Mouse (Mus musculus): ENCODE data around the gene Pde4b. TPM values are rescaled to one million over a fixed set of nuclear protein-coding genes. Genes with fewer than 3 reads are reported as not detected.

Pde4b gene
- polyA plus RNA-seq, 1 experiment: 7.5 TPM

- H3K27ac ChIP-seq (ENCODE audit: control insufficient read depth, insufficient read depth, low read depth, low read length): no peak overlapping the region
- no peaks in the 10 kb centered on the region for H3K27me3 ChIP-seq (ENCODE audit: control insufficient read depth, insufficient read depth, low read length)
- no peak for TF ChIP-seq CTCF (IDR thresholded peaks at IDR 0.05; ENCODE audit: control insufficient read depth, insufficient read depth, insufficient replicate concordance, low read depth, low read length)
- no peak for TF ChIP-seq POLR2A (IDR thresholded peaks at IDR 0.05; ENCODE audit: control insufficient read depth, low read depth, low read length)
- H3K4me1 ChIP-seq (ENCODE audit: control insufficient read depth, insufficient read depth, low read length): no peaks in the 10 kb centered on the region
- H3K4me3 ChIP-seq (ENCODE audit: control insufficient read depth, low read depth, low read length): no peak overlapping the region
- no peaks in the 10 kb centered on the region for H3K36me3 ChIP-seq (ENCODE audit: control insufficient read depth, insufficient read depth, low read length)
Measured at GRCm38 (mm10) chr4:102351476-102352475, 264.4 kb downstream of the Pde4b start.

GRCm38 (mm10) chr4:102353641-102354403 lies 266.5 kb downstream of the Pde4b start:
- no peaks in the 10 kb centered on the region for H3K36me3 ChIP-seq (ENCODE audit: control insufficient read depth, insufficient read depth, low read length)
- no peak for TF ChIP-seq POLR2A (IDR thresholded peaks at IDR 0.05; ENCODE audit: control insufficient read depth, low read depth, low read length)
- TF ChIP-seq CTCF (IDR thresholded peaks at IDR 0.05; ENCODE audit: control insufficient read depth, insufficient read depth, insufficient replicate concordance, low read depth, low read length): no peak
- H3K27ac ChIP-seq (ENCODE audit: control insufficient read depth, insufficient read depth, low read depth, low read length): no peak overlapping the region
- H3K4me3 ChIP-seq (ENCODE audit: control insufficient read depth, low read depth, low read length): no peak overlapping the region
- no peaks in the 10 kb centered on the region for H3K4me1 ChIP-seq (ENCODE audit: control insufficient read depth, insufficient read depth, low read length)
- H3K27me3 ChIP-seq (ENCODE audit: control insufficient read depth, insufficient read depth, low read length): no peaks in the 10 kb centered on the region

GRCm38 (mm10) chr4:102368105-102368735 lies 280.9 kb downstream of the Pde4b start:
- H3K36me3 ChIP-seq (ENCODE audit: control insufficient read depth, insufficient read depth, low read length): no peaks in the 10 kb centered on the region
- H3K27ac ChIP-seq (ENCODE audit: control insufficient read depth, insufficient read depth, low read depth, low read length): no peak overlapping the region
- no peak overlapping the region for H3K4me3 ChIP-seq (ENCODE audit: control insufficient read depth, low read depth, low read length)
- no peaks in the 10 kb centered on the region for H3K27me3 ChIP-seq (ENCODE audit: control insufficient read depth, insufficient read depth, low read length)
- H3K4me1 ChIP-seq (ENCODE audit: control insufficient read depth, insufficient read depth, low read length): no peaks in the 10 kb centered on the region
- TF ChIP-seq POLR2A (IDR thresholded peaks at IDR 0.05; ENCODE audit: control insufficient read depth, low read depth, low read length) (no peak), CTCF (IDR thresholded peaks at IDR 0.05; ENCODE audit: control insufficient read depth, insufficient read depth, insufficient replicate concordance, low read depth, low read length) (no peak)

- no peak for TF ChIP-seq CTCF (IDR thresholded peaks at IDR 0.05; ENCODE audit: control insufficient read depth, insufficient read depth, insufficient replicate concordance, low read depth, low read length)
- no peak for TF ChIP-seq POLR2A (IDR thresholded peaks at IDR 0.05; ENCODE audit: control insufficient read depth, low read depth, low read length)
- no peaks in the 10 kb centered on the region for H3K36me3 ChIP-seq (ENCODE audit: control insufficient read depth, insufficient read depth, low read length)
Measured at GRCm38 (mm10) chr4:102374614-102375013, 287.3 kb downstream of the Pde4b start.

GRCm38 (mm10) chr4:102382763-102383505 lies 295.6 kb downstream of the Pde4b start:
- Histone ChIP-seq H3K27ac (ENCODE audit: control insufficient read depth, insufficient read depth, low read depth, low read length) (no peak overlapping the region), H3K27me3 (ENCODE audit: control insufficient read depth, insufficient read depth, low read length) (no peaks in the 10 kb centered on the region), H3K4me3 (ENCODE audit: control insufficient read depth, low read depth, low read length) (no peak overlapping the region), H3K36me3 (ENCODE audit: control insufficient read depth, insufficient read depth, low read length) (no peaks in the 10 kb centered on the region), H3K4me1 (ENCODE audit: control insufficient read depth, insufficient read depth, low read length) (no peaks in the 10 kb centered on the region)
- no peak for TF ChIP-seq CTCF (IDR thresholded peaks at IDR 0.05; ENCODE audit: control insufficient read depth, insufficient read depth, insufficient replicate concordance, low read depth, low read length)
- TF ChIP-seq POLR2A (IDR thresholded peaks at IDR 0.05; ENCODE audit: control insufficient read depth, low read depth, low read length): no peak

More at GRCm38 (mm10) chr4:102374614-102375013, 287.3 kb downstream of the Pde4b start:
- Histone ChIP-seq H3K4me3 (ENCODE audit: control insufficient read depth, low read depth, low read length) (no peak overlapping the region), H3K27ac (ENCODE audit: control insufficient read depth, insufficient read depth, low read depth, low read length) (no peak overlapping the region), H3K4me1 (ENCODE audit: control insufficient read depth, insufficient read depth, low read length) (no peaks in the 10 kb centered on the region), H3K27me3 (ENCODE audit: control insufficient read depth, insufficient read depth, low read length) (no peaks in the 10 kb centered on the region)

GRCm38 (mm10) chr4:102393605-102394004 lies 306.3 kb downstream of the Pde4b start:
- Histone ChIP-seq H3K27ac (ENCODE audit: control insufficient read depth, insufficient read depth, low read depth, low read length) (no peak overlapping the region), H3K27me3 (ENCODE audit: control insufficient read depth, insufficient read depth, low read length) (no peaks in the 10 kb centered on the region), H3K4me1 (ENCODE audit: control insufficient read depth, insufficient read depth, low read length) (no peaks in the 10 kb centered on the region), H3K4me3 (ENCODE audit: control insufficient read depth, low read depth, low read length) (no peak overlapping the region), H3K36me3 (ENCODE audit: control insufficient read depth, insufficient read depth, low read length) (no peaks in the 10 kb centered on the region)
- no peak for TF ChIP-seq POLR2A (IDR thresholded peaks at IDR 0.05; ENCODE audit: control insufficient read depth, low read depth, low read length)
- TF ChIP-seq CTCF (IDR thresholded peaks at IDR 0.05; ENCODE audit: control insufficient read depth, insufficient read depth, insufficient replicate concordance, low read depth, low read length): no peak

Measured in testis, adult 2 months (tissue).